Mouse (Mus musculus) stomach, embryonic 14.5 days (tissue): ENCODE results near the gene Gm14409. TPM values are rescaled to one million over a fixed set of nuclear protein-coding genes. Genes with fewer than 3 reads are reported as not detected.

ENCODE experiments used
- polyA plus RNA-seq: library from polyadenylated mRNA; unstranded; fragments of >200 nt; fragmentation: Nextera tagmentation; extraction: Ambion mirVana; gene quantifications from 2 replicates; pipeline ENCODE4 v1.2.1, GENCODE M21; 2014

Gm14409 gene
- polyA plus RNA-seq, 1 experiment from 2014 or later: not detected

Other genes with a start within 250 kb of the Gm14409 start
- not detected in 2 replicates for gene Gm14401, start 192.7 kb downstream of the Gm14409 start, polyA plus RNA-seq
- 30.4 and 35.7 TPM in 2 replicates for gene Gm14410, start 60.6 kb downstream of the Gm14409 start, polyA plus RNA-seq
- 0.46 and 0.91 TPM in 2 replicates for gene Gm14412, start 57.3 kb upstream of the Gm14409 start, polyA plus RNA-seq
- 13.3 and 15.1 TPM in 2 replicates for gene Gm14418, start 131.3 kb upstream of the Gm14409 start, polyA plus RNA-seq
- 21.1 and 23.2 TPM in 2 replicates for gene Zfp970, start 197.7 kb upstream of the Gm14409 start, polyA plus RNA-seq
- gene Gm14403, start 231.2 kb upstream of the Gm14409 start, polyA plus RNA-seq: 8.0 and 8.7 TPM in 2 replicates